Mouse (Mus musculus) liver, embryonic 14.5 days (tissue): ENCODE measurements at regions not wholly inside any gene's neighbourhood (a gene's known extent, or its start where the extent isn't known, plus 50 kb on each side); places are given as distances from the start of the nearest gene placed in this dataset.

Source experiments
- ATAC-seq: fragments of 200-750 bp; cut with Nextera tagmentation; 2 replicates; pipeline ENCODE4 v1.8.0; 2017; ENCODE audit warnings: moderate number of reproducible peaks, mild to moderate bottlenecking, moderate library complexity; ENCODE audit not compliant: insufficient read depth
- DNase-seq, 3 experiments: peaks; one replicate each; pipeline ENCODE4 v3.0.0-alpha.2; 2012 to 2013; ENCODE audit warnings: low read depth in 3 of 3, low spot score in 3 of 3
- H3K27ac ChIP-seq: fragments of 300-500 bp; sonication (generic); 2 replicates; pipeline ENCODE4 v1.5.1; 2014; ENCODE audit warnings: moderate library complexity, mild to moderate bottlenecking, control low read depth, inconsistent platforms
- H3K27me3 ChIP-seq: fragments of 300-500 bp; sonication (generic); 2 replicates; pipeline ENCODE4 v1.6.1; 2014; ENCODE audit warnings: mild to moderate bottlenecking, low read length, moderate library complexity; ENCODE audit not compliant: control insufficient read depth, insufficient read depth
- H3K36me3 ChIP-seq: fragments of 300-500 bp; sonication (generic); replicated peaks from 2 replicates; pipeline ENCODE4 v1.6.1; 2014; ENCODE audit warnings: low read depth; ENCODE audit not compliant: control insufficient read depth, insufficient read depth
- H3K4me1 ChIP-seq, 2 experiments: fragments of 200-500 bp in 1 of 2; fragments of 300-500 bp in 1 of 2; sonication (generic) in 1 of 2; replicated peaks; 2 replicates each; pipeline ENCODE4 v1.6.1; 2012 to 2014; ENCODE audit warnings: antibody characterized with exemption in 1 of 2, inconsistent platforms in 1 of 2, low read length in 1 of 2; ENCODE audit not compliant: control insufficient read depth in 2 of 2, insufficient read depth in 2 of 2
- H3K4me2 ChIP-seq: fragments of 300-500 bp; sonication (generic); 2 replicates; pipeline ENCODE4 v1.6.1; 2014; ENCODE audit warnings: low read depth, mild to moderate bottlenecking, control low read depth, moderate library complexity
- H3K4me3 ChIP-seq, 2 experiments: fragments of 200-500 bp in 1 of 2; fragments of 300-500 bp in 1 of 2; sonication (generic) in 1 of 2; 2 replicates each; pipeline ENCODE4 v1.5.1; 2012 to 2014; ENCODE audit warnings: low read depth in 2 of 2, low read length in 2 of 2, mild to moderate bottlenecking in 2 of 2, control low read depth in 1 of 2, inconsistent platforms in 1 of 2, moderate library complexity in 1 of 2; ENCODE audit not compliant: insufficient read depth in 1 of 2
- H3K9ac ChIP-seq: fragments of 300-500 bp; sonication (generic); replicated peaks from 2 replicates; pipeline ENCODE4 v1.6.1; 2014; ENCODE audit warnings: mild to moderate bottlenecking, control low read depth, moderate library complexity
- H3K9me3 ChIP-seq: fragments of 300-500 bp; sonication (generic); 2 replicates; pipeline ENCODE4 v1.6.1; 2016; ENCODE audit warnings: low read length, mixed read lengths; ENCODE audit not compliant: control insufficient read depth
- CTCF ChIP-seq: IDR thresholded peaks from 2 replicates; pipeline ENCODE4 v1.5.1; 2016; ENCODE audit warnings: antibody characterized with exemption, low read depth, control low read depth
- EP300 ChIP-seq: IDR thresholded peaks from 2 replicates; pipeline ENCODE4 v1.6.1; 2016; ENCODE audit warnings: antibody characterized with exemption, low read depth
- WGBS: fragments of 180-500 bp; shearing (Covaris S2); extraction: QIAGEN DNeasy Blood & Tissue Kit; methylation state at CpG from one replicate; pipeline ENCODE4 v1.1.7; 2014; ENCODE audit not compliant: insufficient replicate concordance; 5-methylcytosine and 5-hydroxymethylcytosine counted together

- ATAC-seq, result peak; percentile 86
- H3K4me1 ChIP-seq, result peaks cover 57 to 62% of the 10 kb centered on the region in 2 experiments
- no peaks in the 10 kb centered on the region for H3K27me3 ChIP-seq
- peak overlapping the region; percentile 83 for H3K9ac ChIP-seq
- WGBS, result 8% methylated on average over 13 of the region's 13 CpGs
- DNase-seq, result peak; percentile 68 to 77 (median 74)
- H3K9me3 ChIP-seq, result no peaks in the 10 kb centered on the region
- peak overlapping the region; percentile 83 for H3K4me2 ChIP-seq
- H3K4me3 ChIP-seq, result peak overlapping the region; percentile 54 to 58
- TF ChIP-seq CTCF (no peak), EP300 (peak; percentile 36; the same call in 1 of the 2 replicates)
- peak overlapping the region; percentile 97 for H3K27ac ChIP-seq
- H3K36me3 ChIP-seq, result no peaks in the 10 kb centered on the region
These were observed 85.8 kb upstream of the Bmp2k start for GRCm38 (mm10) chr5:96911550-96912253.

GRCm38 (mm10) chr5:96912254-96912635 is 85.2 kb upstream of the Bmp2k start:
- H3K27me3 ChIP-seq, result no peaks in the 10 kb centered on the region
- no peak for DNase-seq
- H3K36me3 ChIP-seq, result no peaks in the 10 kb centered on the region
- H3K9me3 ChIP-seq, result no peaks in the 10 kb centered on the region
- peaks cover 62 to 68% of the 10 kb centered on the region in 2 experiments for H3K4me1 ChIP-seq
- H3K9ac ChIP-seq, result peak overlapping the region; percentile 83
- H3K4me3 ChIP-seq, result no peak overlapping the region
- peak overlapping the region; percentile 83 for H3K4me2 ChIP-seq
- TF ChIP-seq CTCF, result no peak
- no peak for TF ChIP-seq EP300
- H3K27ac ChIP-seq, result peak overlapping the region; percentile 97
- 9% methylated on average over 4 of the region's 4 CpGs for WGBS
- ATAC-seq, result no peak

- Histone ChIP-seq H3K27me3 (no peaks in the 10 kb centered on the region), H3K9ac (peak overlapping the region; percentile 19), H3K27ac (peak overlapping the region; percentile 97), H3K9me3 (no peaks in the 10 kb centered on the region), H3K4me1 (peaks cover 68 to 73% of the 10 kb centered on the region in 2 experiments), H3K4me2 (peak overlapping the region; percentile 83), H3K36me3 (no peaks in the 10 kb centered on the region), H3K4me3 (no peak overlapping the region)
- TF ChIP-seq CTCF (no peak), EP300 (no peak)
- WGBS, result 14% methylated on average over 4 of the region's 4 CpGs
- DNase-seq (no peak), ATAC-seq (no peak)
These were observed 84.7 kb upstream of the Bmp2k start for GRCm38 (mm10) chr5:96912781-96913180.

GRCm38 (mm10) chr5:96913711-96914110 is 83.8 kb upstream of the Bmp2k start:
- no peak for TF ChIP-seq CTCF
- no peak for TF ChIP-seq EP300
- Histone ChIP-seq H3K4me3 (no peak overlapping the region), H3K27ac (peak overlapping the region; percentile 97), H3K9me3 (no peaks in the 10 kb centered on the region), H3K36me3 (no peaks in the 10 kb centered on the region), H3K4me1 (peaks cover 77 to 81% of the 10 kb centered on the region in 2 experiments), H3K27me3 (no peaks in the 10 kb centered on the region), H3K4me2 (peak overlapping the region; percentile 83; the same call in 1 of the 2 replicates), H3K9ac (peak overlapping the region; percentile 19; the same call in 1 of the 2 replicates)
- no peak for ATAC-seq
- DNase-seq, result no peak
- WGBS, result 51% methylated on average over 1 of the region's 1 CpGs

- peak overlapping the region; percentile 64 for H3K27ac ChIP-seq
- no peak overlapping the region for H3K4me2 ChIP-seq
- no peak overlapping the region for H3K4me3 ChIP-seq
- WGBS, result 32% methylated on average over 4 of the region's 4 CpGs
- H3K27me3 ChIP-seq, result no peaks in the 10 kb centered on the region
- no peaks in the 10 kb centered on the region for H3K36me3 ChIP-seq
- TF ChIP-seq EP300 (no peak), CTCF (no peak)
- H3K9me3 ChIP-seq, result no peaks in the 10 kb centered on the region
- ATAC-seq, result no peak
- H3K4me1 ChIP-seq, result peaks cover 79 to 83% of the 10 kb centered on the region in 2 experiments
- DNase-seq, result no peak
- peak overlapping the region; percentile 18; the same call in 1 of the 2 replicates for H3K9ac ChIP-seq
These were observed 82.6 kb upstream of the Bmp2k start for GRCm38 (mm10) chr5:96914696-96915404.
